Mouse (Mus musculus): ENCODE data around the gene Dph2.

GRCm38 (mm10) chr4:117926545-117927482 is 35.0 kb upstream of the Dph2 start:
- TF ChIP-seq CTCF (IDR thresholded peaks at IDR 0.05; ENCODE audit: borderline replicate concordance, control insufficient read depth, extremely low read depth, insufficient read depth, low read length, poor library complexity) = no peak
- TF ChIP-seq POLR2A (IDR thresholded peaks at IDR 0.05; ENCODE audit: control insufficient read depth, extremely low read depth, insufficient read depth, low read length, poor library complexity) = no peak
